Mouse (Mus musculus) spleen, adult 12 weeks (tissue): Measurements from ENCODE around the gene Gm3542.
"Not testable (repeated sequence)": the region's sequence is repeated elsewhere in the genome, so short reads cannot be mapped to it uniquely, and the experiment has no call there.

Source experiments
- DNase-seq: peaks from one replicate; pipeline ENCODE4 v3.0.0; 2022; ENCODE audit warnings: low spot score

Gm3542 gene

GRCm38 (mm10) chr14:5334828-5335227 is at the start of gene Gm3542:
Gm3542 (minus strand) TSS chr14:5334928.
- DNase-seq, result not testable (repeated sequence)
